Mouse (Mus musculus) thymus, postnatal 14 days (tissue): ENCODE measurements around the gene Atg7.

Experiments used
- DNase-seq: peaks from one replicate; pipeline ENCODE4 v3.0.0; 2021

Atg7 gene

GRCm38 (mm10) chr6:114821646-114822045 is 178.7 kb downstream of the Atg7 start:
- no peak for DNase-seq

DNA sequence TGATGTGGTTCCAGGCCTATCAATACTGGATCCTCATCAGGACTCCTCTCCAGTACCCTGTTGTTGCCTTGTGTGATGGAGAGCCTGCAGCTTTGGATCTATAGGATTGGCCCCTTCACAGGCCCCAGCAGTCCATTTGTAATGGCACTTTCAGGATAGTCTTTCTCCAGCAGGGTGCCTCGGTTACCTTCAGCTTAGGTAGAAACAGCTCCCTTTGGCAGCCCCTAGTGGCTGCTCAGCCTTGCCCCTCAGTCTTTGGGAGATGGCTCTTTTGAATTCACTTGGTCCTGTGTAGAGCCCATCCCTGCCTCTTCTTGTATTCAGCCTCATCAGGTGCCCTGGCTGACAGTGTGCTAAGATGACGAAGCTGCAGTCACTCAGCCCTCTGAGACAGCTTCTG is 184.0 kb downstream of the Atg7 start:
- no peak for DNase-seq

DNA sequence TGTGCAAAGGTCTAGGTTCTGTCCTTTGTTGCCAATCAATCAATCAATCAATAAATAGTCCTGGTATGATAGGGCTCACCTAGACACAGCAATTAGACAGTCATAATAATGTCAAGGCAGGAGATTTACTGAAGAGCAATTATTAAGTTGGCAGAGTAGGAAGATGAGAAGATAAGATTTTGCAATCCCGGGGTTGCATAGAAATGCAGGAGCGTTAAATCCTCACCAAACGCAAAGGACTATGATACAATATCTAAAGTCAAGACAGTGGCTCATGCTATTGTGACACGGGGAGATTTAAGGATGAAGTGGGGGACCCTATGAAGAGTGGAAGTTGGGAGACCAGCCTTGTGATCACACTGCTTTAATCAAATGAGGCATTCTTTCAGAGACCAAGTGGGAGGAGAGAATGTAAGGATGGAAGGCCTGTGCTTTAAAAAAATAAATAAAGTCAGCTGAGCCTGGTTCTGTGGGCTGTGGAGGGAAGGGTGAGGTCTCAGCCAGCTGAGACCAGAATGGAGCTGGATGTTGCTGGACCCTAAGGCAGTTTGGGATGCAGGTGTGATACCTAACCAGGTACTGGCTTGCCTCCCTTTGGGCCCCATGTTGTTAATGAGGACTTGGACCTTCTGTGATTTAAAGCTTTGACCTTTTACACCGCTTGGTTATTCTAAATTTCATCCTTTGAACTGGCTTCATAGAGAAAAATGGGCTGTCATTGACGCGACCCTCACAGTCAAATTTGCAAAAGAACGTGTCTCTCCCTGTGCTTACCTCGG is 187.0 kb downstream of the Atg7 start:
- DNase-seq: no peak

DNA sequence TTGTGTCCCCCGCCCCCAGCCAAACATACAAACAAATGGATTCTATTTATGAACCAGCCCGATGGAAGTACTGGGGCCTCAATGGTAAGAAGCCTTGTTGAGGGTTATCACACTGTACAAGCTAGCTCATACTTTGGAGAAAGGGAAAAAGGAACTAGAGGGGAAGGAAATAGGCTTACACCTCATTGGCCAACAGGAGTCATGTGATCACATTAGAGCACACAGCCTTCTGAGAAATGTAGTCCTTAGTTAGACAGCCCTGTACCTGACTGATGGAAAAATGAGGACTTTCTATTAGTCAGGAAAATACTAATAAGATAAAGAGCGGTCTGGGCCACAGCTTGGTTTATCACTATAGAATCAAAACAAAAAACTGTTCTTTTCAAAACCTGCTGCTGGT is 188.9 kb downstream of the Atg7 start:
- DNase-seq: no peak

DNA sequence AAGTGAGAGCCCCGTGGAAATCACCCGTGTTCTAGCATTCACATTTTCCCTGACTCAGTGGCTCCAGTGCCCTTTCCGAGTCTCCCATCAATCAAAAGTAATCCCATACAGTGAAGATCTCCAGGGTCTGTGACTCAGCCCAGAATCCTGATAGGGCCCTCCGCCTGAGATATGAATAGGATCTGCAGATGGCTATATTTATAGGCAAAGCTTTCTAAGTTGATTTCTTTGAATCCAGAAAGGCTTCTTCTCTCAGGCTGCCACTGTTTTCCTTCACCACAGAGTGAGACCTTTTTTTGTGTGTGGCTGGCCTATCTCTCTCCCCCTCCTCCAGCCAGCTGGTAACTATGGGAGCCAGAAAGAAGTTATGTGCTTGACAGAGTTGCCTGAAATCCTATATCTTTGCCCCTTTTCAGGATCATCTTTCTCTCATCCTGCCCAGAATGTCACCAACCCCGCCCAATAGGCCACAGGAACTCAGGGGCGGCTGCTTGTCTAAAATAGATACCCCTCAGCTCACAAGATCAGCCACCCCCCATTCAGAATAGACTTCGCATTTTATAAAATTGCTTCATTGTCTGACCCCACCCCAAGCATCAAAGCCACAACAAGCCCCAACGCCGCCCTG is 190.3 kb downstream of the Atg7 start:
- no peak for DNase-seq

DNA sequence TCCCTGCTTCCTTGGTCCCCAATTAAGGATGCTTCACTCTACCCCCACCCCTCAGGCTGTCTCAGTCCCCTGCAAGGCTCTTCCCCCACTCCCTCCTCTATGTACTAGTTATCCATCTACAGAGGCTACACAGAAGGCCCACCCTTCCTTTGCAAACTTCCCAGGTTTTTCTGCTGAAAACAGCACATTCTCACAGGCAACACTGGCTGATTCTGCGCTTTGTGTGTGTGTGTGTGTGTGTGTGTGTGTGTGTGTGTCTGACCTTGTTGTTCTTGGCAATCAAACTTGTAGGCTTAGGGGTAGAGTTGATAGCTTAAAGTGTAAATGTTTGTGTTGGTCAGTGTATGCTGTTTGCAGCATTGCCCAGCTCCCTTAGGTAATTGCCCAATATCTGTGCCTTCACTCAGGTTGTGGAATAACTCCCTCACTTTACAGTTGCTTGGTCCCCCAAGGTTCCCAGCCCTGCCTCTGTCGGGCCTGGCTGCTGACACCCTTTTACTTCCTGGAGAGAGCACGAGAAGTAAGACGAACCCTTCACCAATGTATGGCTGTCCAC is 191.0 kb downstream of the Atg7 start:
- no peak for DNase-seq

DNA sequence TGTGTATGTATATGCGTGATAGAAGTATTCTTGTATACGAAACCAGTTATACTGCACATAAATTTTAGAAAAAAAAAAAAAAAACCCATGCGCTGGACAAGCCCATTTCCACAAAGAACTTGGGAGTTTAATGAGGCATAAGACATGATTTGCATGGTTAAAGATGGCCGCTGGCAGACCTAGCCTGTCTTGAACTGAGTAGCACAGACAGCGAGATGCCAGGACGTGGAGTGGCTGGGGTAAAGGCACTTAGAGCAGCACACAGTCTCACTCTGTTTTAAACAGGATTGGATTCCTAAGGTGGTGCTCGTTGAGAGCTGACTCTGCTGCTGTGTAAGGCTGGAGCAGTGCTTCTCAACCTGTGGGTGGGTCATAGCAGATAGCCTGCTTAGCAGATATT is 192.4 kb downstream of the Atg7 start:
- DNase-seq: no peak

- no peak for DNase-seq
These were observed 192.9 kb downstream of the Atg7 start for GRCm38 (mm10) chr6:114835752-114836151.

- DNase-seq: no peak
These were observed 193.5 kb downstream of the Atg7 start for GRCm38 (mm10) chr6:114836433-114836832.

DNA sequence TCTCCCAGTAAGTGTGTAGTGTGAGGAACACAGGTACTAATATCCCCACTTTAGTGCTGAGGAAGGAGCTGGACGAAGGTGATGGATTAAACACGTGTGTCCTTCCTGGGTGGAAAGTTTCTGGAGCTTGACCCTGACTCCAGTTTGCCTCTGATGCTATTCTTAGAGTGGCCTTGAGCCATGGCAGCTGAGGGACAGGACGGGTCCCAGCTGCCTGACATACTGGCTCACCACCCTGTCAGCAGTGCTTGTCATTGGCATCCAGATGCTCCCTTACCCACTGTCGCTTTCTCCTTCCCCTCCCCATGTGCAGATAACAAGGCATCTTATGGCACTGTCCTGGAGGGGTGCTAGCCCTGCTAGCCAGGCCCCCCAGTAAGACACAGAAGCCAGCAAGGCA is 196.0 kb downstream of the Atg7 start:
- no peak for DNase-seq

DNA sequence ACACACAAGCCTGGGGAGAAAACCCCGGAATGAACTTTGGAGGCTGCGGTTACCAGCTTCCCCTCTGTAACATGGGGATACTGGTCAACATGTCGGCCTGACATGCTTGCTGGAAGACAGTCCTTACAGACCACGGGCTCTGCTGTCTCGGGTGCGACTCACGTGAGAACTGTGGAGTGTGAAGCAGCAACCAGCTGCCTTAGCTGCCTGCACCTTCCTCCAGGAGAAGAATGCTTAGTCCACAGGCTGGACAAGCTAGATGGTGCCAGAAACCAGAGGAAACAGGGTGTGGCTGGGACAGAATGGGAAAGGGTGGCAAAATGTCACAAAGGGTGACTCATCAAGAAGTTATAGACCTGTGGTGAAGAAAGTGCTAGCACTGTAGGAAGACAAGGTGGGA is 197.1 kb downstream of the Atg7 start:
- no peak for DNase-seq

- no peak for DNase-seq
These were observed 199.2 kb downstream of the Atg7 start for GRCm38 (mm10) chr6:114842131-114842530.

- DNase-seq: no peak
These were observed 200.0 kb downstream of the Atg7 start for GRCm38 (mm10) chr6:114842863-114843262.

GRCm38 (mm10) chr6:114846153-114846772 is 203.4 kb downstream of the Atg7 start:
- DNase-seq: no peak

DNA sequence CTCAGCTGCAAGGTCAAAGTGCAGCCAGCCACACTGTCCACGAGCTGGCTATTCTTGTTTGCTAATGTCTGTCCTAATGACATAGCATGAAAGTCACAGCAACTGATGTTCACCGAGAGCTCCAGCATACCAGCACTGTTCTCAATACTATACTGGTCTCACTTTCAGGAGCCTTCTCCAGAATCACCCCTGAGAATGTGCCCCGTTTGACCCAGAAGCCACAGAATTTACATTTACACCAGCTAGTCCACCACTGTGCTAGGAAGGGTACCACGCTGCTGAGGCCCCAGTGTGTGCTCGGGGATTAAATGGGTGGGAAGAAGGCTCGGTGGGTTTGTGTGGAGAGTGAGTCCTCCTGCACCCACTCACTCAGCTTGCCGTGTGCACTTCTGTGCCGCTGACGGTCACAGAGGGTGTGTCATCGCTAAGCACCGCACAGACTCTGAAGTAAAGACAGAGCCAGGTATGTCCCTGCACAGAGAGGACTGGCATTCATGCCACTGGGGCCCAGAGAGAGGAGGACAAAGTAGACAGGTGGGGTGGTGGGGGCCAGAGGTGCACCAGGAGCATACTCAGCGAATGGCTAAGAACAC is 204.8 kb downstream of the Atg7 start:
- no peak for DNase-seq

DNA sequence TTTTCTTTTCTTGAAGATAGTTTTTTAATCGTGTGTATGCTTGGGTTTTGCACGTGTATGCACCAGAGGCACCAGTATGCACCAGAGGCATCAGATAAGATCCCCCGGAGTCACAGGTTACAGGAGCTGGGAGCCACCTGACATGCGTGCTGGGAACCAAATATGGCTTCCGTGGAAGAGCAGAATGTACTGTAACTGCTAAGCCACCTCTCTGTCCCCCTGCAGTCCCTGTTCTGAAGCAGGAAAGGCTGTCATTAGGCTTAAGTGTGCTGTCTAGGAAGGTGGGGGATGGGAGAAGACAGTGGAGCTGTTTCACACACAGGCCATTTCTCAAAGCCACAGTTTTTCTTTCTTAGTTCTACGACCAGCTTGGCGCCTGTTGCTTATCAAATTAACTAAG is 205.9 kb downstream of the Atg7 start:
- no peak for DNase-seq

GRCm38 (mm10) chr6:114849787-114850186 is 206.9 kb downstream of the Atg7 start:
- DNase-seq: no peak

DNA sequence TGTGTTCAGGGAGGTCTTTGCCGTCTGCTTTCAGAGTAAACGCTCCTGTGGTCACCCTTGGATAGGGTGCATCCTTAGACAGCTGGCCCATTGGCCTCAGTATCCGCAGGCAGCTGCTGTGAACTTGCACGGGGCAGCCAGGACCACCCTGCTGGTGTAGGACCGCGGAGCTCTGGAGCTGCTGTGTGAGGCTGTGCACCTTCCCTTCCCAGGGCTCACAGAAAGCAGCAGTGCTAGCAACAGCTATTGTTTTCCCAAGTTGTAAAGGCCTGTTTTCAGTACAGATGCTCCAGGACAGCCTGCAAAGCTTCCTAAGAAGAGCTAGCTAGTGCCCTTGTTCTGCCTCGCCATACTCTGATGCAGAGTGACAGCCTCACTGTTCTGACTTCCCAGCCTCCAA is 208.8 kb downstream of the Atg7 start:
- no peak for DNase-seq

GRCm38 (mm10) chr6:114852739-114853138 is 209.8 kb downstream of the Atg7 start:
- no peak for DNase-seq

- DNase-seq: no peak
These were observed 211.5 kb downstream of the Atg7 start for GRCm38 (mm10) chr6:114854368-114854767.

GRCm38 (mm10) chr6:114855644-114856043 is 212.7 kb downstream of the Atg7 start:
- no peak for DNase-seq

DNA sequence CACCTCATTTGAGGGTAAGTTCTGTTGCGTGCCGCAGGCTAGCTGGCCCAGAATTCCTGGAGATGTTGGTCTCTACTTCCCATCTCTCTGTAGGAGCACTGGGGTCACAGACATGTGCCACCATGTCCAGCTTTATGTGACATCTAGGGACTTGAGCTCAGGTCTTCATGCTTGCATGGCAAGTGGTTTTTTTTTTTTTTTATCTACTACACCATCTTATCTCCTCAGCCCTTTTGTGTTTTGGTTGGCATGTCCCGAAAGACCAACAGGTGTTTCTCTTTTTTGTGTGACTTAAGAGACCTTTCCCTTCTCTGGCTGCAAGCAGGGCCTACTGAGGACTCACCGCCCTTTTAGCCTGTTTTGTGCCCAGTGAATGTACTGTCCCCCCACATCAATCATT is 213.6 kb downstream of the Atg7 start:
- DNase-seq: no peak

DNA sequence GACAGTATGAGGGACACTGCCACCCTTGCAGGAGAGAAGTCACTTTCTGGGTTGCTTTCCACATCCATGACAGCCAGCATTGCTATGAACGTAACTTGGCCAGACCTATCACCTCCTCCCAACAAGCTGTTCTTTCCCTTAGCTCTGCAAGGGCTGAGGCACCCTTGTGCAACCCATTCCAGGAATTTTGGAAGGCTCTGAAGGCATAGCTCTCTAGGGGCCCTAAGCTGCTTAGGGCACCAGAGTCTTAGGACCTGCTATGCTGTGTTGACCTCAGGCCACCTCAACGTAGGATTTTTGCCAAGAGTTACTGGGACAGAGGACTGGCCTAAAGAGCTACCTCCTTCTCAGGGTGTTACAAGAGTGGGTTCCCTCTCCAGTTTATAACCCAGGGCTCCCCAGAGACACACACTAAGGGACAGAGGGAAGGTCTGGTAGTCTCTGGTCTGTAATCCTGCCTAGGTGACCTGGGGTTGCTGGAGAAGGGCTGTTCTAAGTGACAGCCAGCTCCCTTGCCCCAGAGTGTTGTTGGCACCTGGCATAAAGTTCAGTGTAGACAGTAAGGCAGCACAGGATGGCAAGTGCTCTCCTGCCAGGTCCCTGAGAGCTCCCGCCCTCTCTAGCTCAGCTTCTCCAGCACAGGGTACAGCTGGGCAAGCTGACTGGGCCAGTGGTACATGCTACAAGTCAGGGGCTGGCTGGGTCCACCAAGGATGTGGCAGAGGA is 215.3 kb downstream of the Atg7 start:
- DNase-seq: no peak
